Mouse (Mus musculus) C2C12 (cell line): ENCODE results near the gene Ankrd63. TPM values are rescaled to one million over a fixed set of nuclear protein-coding genes. Genes with fewer than 3 reads are reported as not detected.

Source experiments
- H3K27me3 ChIP-seq: one replicate; pipeline ENCODE4 v1.6.1; 2011; ENCODE audit not compliant: control insufficient read depth, insufficient read depth, insufficient read length
- H3K36me3 ChIP-seq: one replicate; pipeline ENCODE4 v1.6.1; 2011; ENCODE audit not compliant: control insufficient read depth, insufficient read depth
- H3K4me3 ChIP-seq: one replicate; pipeline ENCODE4 v1.5.1; 2011; ENCODE audit warnings: mild to moderate bottlenecking, control low read depth; ENCODE audit not compliant: poor library complexity, insufficient read depth, severe bottlenecking
- H3K79me2 ChIP-seq: one replicate; pipeline ENCODE4 v1.6.1; 2011; ENCODE audit not compliant: control insufficient read depth, insufficient read depth
- H3K79me3 ChIP-seq: one replicate; pipeline ENCODE4 v1.6.1; 2011; ENCODE audit warnings: low read depth, control low read depth
- H3ac ChIP-seq: one replicate; pipeline ENCODE3; 2011; ENCODE audit warnings: low read depth; ENCODE audit not compliant: control insufficient read depth, insufficient read length
- CEBPB ChIP-seq: IDR thresholded peaks from one replicate; pipeline ENCODE4 v1.6.1; 2011; ENCODE audit warnings: low read depth, mild to moderate bottlenecking, control low read depth, moderate library complexity
- CTCF ChIP-seq: IDR thresholded peaks from one replicate; pipeline ENCODE4 v1.5.1; 2011; ENCODE audit not compliant: control insufficient read depth, insufficient read depth, insufficient read length
- FOSL1 ChIP-seq: IDR thresholded peaks from one replicate; pipeline ENCODE4 v1.8.0; 2011; ENCODE audit warnings: mild to moderate bottlenecking, low read length; ENCODE audit not compliant: poor library complexity, insufficient read depth, severe bottlenecking
- MAX ChIP-seq: IDR thresholded peaks from one replicate; pipeline ENCODE4 v1.6.1; 2011; ENCODE audit warnings: mild to moderate bottlenecking, control low read depth
- MYOD1 ChIP-seq: IDR thresholded peaks from one replicate; pipeline ENCODE4 v1.6.1; 2011; ENCODE audit warnings: low read depth; ENCODE audit not compliant: control insufficient read depth, insufficient read length
- MYOG ChIP-seq: IDR thresholded peaks from one replicate; pipeline ENCODE4 v1.6.1; 2011; ENCODE audit not compliant: control insufficient read depth, insufficient read length; ENCODE audit errors: extremely low read depth
- USF1 ChIP-seq: IDR thresholded peaks from one replicate; pipeline ENCODE4 v1.6.1; 2011; ENCODE audit warnings: low read depth, mild to moderate bottlenecking, control low read depth, moderate library complexity
- polyA plus RNA-seq: library from polyadenylated mRNA; unstranded; fragments of >200 nt; fragmentation: generic; extraction: Trizol; gene quantifications from one replicate; pipeline ENCODE4 v1.2.1, GENCODE M21; 2012; ENCODE audit warnings: missing spikeins

The Ankrd63 gene
- polyA plus RNA-seq, 1 experiment, result 0.02 TPM

DNA sequence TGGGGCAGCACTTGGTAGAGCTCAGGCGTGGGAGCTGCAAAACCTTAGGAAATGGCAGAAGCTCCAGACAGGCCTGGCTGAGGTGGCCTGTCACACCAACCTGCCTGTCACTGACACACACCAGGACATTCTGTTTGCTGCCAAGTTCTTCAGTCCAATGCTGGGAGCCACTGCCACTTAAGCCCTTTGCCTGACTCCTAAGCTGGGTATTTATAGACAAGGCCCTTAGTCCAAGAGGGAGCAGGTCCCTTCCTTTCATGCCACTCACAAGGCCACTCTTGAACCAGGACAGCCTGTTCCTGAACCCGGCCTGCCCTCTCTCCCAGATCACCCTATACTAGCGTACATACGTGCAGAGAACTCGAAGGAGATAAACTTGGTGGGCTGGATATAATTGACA is 12.9 kb upstream of the Ankrd63 start:
- H3K36me3 ChIP-seq, result no peaks in the 10 kb centered on the region
- H3K4me3 ChIP-seq, result no peak overlapping the region
- H3ac ChIP-seq, result no peak overlapping the region
- no peaks in the 10 kb centered on the region for H3K79me2 ChIP-seq
- H3K79me3 ChIP-seq, result no peaks in the 10 kb centered on the region
- peaks cover 84% of the 10 kb centered on the region for H3K27me3 ChIP-seq
- TF ChIP-seq FOSL1 (no peak), CTCF (no peak), MYOG (no peak), MYOD1 (no peak), CEBPB (no peak), USF1 (no peak), MAX (no peak)

DNA sequence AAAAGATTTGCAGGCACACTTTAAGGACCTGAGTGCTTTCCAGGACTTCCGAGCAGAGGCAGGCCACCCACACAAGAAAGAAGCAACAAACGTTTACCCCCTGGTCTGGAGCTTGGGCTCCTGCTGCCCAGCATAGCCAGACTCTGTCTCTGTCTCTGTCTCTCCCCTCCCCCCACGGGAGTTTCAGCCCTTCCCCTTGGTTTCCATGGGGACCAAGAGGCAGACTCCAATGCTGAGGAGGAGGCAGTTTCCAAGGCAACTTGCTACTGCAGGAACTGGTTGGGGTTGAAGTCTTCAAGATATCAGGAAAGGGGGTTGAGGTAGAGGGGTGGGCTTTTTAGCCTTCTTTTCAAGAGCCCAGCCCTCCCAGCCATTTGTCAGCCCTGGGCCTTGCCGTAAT is 10.5 kb upstream of the Ankrd63 start:
- peaks cover 79% of the 10 kb centered on the region for H3K27me3 ChIP-seq
- TF ChIP-seq USF1 (no peak), MYOD1 (no peak), CEBPB (no peak), MYOG (no peak), FOSL1 (no peak), CTCF (no peak), MAX (no peak)

DNA sequence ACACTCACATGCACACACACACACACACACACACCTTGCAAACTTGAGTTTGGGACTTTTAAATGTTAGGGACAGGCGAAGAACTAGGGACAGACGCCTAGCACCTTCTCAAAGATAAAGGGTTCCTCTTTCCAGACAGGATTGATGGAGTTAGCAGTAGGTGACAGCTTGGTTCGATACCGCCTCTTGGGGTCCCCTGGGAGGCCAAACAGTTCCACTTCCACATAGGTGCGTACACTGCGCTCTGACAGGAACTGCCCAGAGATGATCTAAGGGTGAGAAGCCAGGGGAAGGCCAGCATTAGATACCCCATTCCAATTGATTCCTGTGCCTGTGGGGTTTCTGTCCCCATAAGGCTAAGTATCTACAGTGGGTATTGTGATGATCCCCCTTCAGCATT is 9.9 kb upstream of the Ankrd63 start:
- peaks cover 73% of the 10 kb centered on the region for H3K27me3 ChIP-seq
- H3K79me3 ChIP-seq, result no peaks in the 10 kb centered on the region
- H3ac ChIP-seq, result no peak overlapping the region
- no peak overlapping the region for H3K4me3 ChIP-seq
- H3K79me2 ChIP-seq, result no peaks in the 10 kb centered on the region
- no peak for TF ChIP-seq CTCF
- TF ChIP-seq CEBPB, result no peak
- no peak for TF ChIP-seq MYOG
- no peak for TF ChIP-seq MAX
- TF ChIP-seq USF1, result no peak
- no peak for TF ChIP-seq MYOD1
- no peak for TF ChIP-seq FOSL1
- H3K36me3 ChIP-seq, result no peaks in the 10 kb centered on the region

More for the DNA sequence above, 10.5 kb upstream of the Ankrd63 start:
- H3ac ChIP-seq, result no peak overlapping the region
- H3K79me3 ChIP-seq, result no peaks in the 10 kb centered on the region
- H3K79me2 ChIP-seq, result no peaks in the 10 kb centered on the region
- H3K4me3 ChIP-seq, result no peak overlapping the region
- no peaks in the 10 kb centered on the region for H3K36me3 ChIP-seq

DNA sequence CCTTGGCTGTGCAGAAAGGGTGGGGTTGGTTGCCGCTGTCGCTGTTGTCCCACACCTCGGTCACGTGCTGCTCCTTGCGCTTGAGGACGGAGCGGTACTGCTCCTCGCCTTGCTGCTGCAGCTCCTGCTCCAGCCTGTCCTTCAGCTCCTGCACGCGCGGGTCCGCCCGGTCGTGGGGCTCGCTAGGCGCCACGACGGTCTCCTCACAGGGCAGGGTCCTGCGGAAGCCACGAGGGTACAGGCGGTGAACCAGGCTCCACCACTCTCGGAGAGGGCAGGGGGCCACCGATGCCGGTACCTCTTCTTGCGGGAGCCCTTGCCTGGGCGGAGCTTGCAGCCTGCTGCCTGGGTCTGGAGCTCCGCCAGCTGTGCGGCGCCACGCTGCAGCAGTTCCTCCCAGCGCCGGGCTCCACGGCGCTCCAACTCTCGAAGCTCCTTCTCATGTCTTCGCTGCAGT is 7.3 kb upstream of the Ankrd63 start:
- Histone ChIP-seq H3K79me3 (no peaks in the 10 kb centered on the region), H3K4me3 (no peak overlapping the region), H3K36me3 (no peaks in the 10 kb centered on the region), H3K79me2 (no peaks in the 10 kb centered on the region), H3ac (no peak overlapping the region), H3K27me3 (peaks cover 55% of the 10 kb centered on the region)
- TF ChIP-seq CTCF (no peak), FOSL1 (no peak), MYOG (no peak), USF1 (no peak), MAX (no peak), MYOD1 (no peak), CEBPB (no peak)

DNA sequence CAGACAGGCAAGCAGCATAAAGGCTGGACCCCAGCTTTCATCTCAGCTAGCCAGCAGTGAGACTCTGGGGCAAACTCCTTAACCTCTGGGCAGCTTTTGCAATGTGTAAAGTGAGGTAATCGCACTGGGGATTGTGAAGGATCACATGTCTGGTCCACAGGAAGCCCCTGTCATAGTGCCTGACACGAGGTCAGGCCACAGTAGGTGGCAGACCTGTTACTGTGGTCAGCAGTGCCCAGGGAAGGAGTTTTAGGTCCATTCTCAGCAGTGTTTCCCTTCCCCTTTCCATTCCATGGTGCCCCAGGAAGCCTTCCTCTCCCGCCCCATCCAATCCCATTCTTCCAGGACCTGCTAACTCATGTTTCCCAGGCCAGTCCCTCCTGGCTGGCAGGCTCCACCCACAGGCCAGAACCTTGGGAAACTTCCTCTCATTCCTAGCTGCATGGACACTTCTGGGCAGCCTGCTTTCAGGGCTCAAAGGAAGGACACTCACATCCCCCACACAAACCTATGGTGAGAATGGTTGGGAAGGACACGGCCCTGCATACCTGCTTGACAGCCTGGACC is 6.0 kb upstream of the Ankrd63 start:
- peaks cover 54% of the 10 kb centered on the region for H3K27me3 ChIP-seq
- H3K36me3 ChIP-seq, result no peaks in the 10 kb centered on the region
- H3K4me3 ChIP-seq, result no peak overlapping the region
- no peaks in the 10 kb centered on the region for H3K79me3 ChIP-seq
- no peaks in the 10 kb centered on the region for H3K79me2 ChIP-seq
- no peak overlapping the region for H3ac ChIP-seq
- TF ChIP-seq MYOD1, result no peak
- no peak for TF ChIP-seq USF1
- TF ChIP-seq CEBPB, result no peak
- no peak for TF ChIP-seq FOSL1
- TF ChIP-seq MAX, result no peak
- TF ChIP-seq CTCF, result no peak
- TF ChIP-seq MYOG, result no peak

DNA sequence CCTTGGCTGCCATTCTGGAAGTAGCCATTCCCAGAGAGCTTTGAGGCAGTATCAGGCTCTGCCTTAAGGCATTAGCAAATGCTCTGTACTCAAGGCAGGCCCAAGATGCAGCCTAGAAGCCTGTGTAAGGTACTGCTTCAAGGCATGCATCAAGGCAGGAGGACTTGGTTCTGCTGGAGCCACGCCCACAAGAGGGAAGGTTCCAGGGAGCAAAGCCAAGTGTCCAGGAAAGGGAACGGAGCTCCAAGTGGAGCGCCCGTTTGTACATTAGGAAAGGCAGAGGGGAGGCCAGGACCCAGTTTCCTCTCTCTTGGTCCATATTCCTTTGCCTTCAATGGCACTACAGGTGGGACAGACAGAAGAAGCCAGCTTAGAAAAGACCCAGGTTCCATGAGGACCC is 4.7 kb upstream of the Ankrd63 start:
- Histone ChIP-seq H3K27me3 (peaks cover 58% of the 10 kb centered on the region), H3K79me3 (no peaks in the 10 kb centered on the region), H3K4me3 (no peak overlapping the region), H3ac (no peak overlapping the region), H3K36me3 (no peaks in the 10 kb centered on the region), H3K79me2 (no peaks in the 10 kb centered on the region)
- no peak for TF ChIP-seq USF1
- no peak for TF ChIP-seq MYOG
- no peak for TF ChIP-seq CTCF
- TF ChIP-seq FOSL1, result no peak
- no peak for TF ChIP-seq MAX
- TF ChIP-seq CEBPB, result no peak
